Mouse (Mus musculus): ENCODE measurements around the gene Arhgap35.

DNA sequence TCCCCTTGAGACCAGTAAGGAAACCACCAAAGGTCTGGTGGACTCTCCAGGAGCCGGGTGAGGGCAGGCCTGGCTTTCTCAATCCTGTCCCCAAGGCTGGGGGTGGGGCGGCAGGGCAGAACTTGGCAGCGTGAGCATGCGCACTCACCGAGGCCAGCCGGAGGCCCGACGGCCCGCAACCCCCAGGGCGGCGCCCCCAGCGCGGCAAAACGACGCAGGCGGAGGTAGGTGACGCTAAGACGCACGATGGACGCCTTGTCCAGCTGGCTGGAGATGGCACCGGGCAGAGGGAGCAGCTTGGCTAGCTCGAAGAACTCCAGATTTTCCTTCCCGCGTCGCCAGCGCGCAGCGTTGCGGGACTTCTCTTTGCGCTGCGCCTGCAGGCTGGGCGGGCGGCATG, 140.3 kb downstream of the Arhgap35 start:
- no peak for TF ChIP-seq CTCF (conservative IDR thresholded peaks at IDR 0.05; ENCODE audit: insufficient read depth, insufficient read length, low read depth, low read length)
- TF ChIP-seq POLR2A (IDR thresholded peaks at IDR 0.05; ENCODE audit: low read depth, low read length) = no peak
